Mouse (Mus musculus) right cerebral cortex, postnatal 25 days (tissue): Measurements from ENCODE around the gene Ptcd1.
"Not testable (repeated sequence)": the region's sequence is repeated elsewhere in the genome, so short reads cannot be mapped to it uniquely, and the experiment has no call there.

ENCODE experiments used
- DNase-seq: peaks from one replicate; pipeline ENCODE4 v3.0.0; 2022

Gene Ptcd1

DNA sequence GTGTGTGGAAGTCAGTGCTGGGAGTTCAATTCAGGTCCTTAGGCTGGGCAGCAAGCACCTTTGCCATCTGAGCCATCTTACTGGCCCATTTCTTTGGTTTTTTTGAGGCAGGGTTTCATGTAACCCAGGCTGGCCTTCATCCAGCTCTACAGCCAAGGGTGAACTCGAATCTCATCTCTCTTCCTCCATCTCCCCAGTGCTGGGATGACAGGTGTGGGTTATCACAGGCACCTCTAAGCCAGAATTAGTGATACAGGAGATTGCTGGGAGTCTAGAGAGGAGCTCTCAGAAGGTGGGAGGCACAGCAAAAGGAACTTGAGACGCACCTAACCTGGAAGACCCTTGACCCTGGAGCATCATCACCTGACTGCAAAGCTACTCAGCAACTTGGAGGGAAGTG lies 53.5 kb downstream of the Ptcd1 start:
- DNase-seq: no peak

DNA sequence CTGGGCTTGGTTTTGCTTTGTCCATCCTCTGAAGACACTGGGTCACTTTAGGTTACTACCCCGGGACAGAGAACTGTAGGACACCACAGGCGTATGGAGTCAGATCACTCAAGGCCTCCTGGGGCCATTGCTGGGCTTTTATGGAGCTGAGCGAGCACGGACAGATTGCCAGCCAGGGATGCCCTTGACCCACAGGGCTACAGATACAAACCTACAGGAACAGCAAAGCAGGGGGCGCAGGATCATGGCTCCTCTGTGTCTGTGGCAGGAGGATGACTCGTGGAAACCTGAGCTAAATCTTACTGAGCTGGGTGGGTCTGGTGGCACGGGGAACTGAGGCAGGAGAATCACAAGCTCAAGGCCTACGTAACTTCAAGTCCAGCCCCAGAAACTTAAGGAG lies 54.3 kb downstream of the Ptcd1 start:
- DNase-seq: no peak

DNA sequence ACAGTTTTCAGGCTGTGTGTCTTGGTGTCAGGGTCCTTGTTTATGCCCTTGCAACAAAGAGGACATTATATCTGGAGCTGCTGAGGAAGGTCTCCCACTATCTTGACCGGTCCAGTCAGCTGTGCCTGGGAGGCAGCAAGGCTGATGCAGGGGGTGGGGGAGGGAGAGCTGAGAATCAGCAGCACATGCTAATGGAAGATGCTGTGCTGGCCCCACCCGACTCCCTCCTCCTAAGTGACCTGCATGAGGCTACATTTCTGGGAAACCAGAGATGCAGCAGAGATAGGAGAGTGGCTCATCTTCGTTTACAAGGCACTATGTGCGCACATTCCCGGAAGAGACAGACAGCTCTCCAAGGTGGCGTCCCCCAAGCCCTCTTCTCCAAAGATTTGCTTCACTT lies 56.5 kb downstream of the Ptcd1 start:
- no peak for DNase-seq

DNA sequence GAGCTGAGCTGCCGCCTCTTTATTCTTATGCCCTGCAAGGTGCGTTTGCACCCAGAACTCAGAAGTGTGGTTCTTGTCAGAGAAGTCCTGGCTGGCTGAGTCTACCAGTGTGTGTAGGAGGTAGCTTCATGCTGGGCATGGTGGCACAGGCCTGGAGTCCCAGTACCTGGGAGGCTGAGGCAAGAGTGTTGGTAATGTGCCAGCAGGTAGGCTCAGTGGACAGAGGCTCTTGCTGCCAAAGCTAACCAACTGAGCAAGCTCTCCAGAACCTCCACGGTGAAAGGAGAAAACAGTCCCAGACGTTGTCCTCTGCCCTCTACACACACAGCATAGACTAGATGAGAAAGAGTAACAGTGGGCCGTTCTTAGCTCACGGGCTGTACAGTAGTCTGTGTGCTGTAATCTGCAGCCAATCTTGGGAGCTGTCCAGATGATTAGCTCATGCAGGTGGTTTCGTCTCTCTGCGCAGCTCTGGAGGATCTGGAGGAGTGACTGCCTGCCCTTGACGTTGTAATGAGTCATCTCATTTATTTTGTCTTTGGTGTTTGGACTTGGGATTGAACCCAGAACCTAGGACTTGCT lies 61.1 kb downstream of the Ptcd1 start:
- DNase-seq: no peak

DNA sequence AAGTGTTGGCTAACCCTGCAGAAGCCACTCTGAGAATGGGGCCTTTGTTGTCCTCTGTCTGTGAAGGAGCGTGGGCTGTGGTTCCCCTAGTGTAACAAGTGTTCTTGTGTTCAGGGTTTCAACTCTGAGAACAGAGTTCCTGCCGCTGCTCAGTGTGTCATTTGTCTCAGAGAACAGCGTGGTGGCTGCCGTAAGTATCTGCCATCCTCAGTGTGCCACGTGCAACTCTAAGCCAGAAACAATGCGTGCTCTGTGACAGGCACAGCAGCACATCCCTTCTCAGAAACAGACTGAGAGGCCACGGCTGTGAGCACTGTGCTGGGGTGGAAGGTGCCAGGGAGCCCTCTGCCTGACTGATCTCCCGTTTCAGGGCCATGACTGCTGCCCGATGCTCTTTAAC lies 62.6 kb downstream of the Ptcd1 start:
- no peak for DNase-seq

DNA sequence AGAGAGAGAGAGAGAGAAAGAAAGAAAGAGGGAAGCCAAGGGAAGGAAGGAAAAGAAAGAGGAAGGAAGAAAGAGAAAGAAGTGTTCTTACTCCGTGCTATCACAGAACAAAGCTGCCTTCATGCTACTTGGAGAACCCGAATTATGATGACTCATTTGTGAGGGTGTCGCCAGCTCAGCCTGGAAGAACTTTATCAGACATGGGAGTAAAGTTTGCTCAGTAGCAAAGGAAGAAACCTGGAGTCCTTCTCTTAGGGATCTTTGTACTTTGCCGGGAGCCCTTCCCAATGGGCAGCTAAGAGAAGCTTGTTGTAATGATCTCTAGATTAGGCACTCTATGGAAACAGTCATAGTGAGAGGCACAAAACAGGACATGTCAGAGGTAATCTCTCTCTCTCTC lies 64.2 kb downstream of the Ptcd1 start:
- no peak for DNase-seq

DNA sequence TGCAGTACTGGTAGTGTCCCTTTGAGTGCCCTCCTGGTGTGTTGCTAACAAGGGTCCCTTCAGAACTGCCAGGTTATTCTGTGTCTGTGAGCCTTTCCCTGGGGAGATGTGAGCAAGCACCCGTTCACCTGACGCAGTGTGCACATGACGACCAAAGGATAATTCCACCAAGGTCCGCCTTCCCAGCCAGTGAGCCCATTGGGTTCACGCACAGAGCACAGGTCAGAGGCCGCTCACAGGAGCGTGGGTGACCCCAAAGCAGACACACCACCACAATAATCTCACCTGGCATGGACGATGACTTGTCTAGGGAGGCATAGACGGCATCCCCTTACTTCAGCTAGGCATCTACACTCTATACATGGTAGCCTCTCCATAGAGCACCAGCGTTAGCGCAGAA lies 65.5 kb downstream of the Ptcd1 start:
- not testable (repeated sequence) for DNase-seq

DNA sequence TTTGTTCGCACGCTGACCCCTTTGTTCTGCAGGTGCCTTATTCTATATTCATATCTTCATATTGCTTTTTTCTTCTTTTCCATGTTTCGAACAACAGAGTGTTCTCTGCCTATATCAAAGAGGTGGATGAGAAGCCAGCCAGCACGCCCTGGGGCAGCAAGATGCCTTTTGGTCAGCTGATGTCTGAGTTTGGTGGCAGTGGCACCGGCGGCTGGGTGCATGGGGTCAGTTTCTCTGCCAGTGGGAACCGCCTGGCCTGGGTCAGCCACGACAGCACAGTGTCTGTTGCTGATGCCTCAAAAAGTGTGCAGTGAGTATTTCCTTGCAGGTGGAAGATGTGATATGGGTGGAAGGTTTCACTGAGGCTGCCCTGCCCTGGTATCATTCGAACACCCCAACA lies 65.9 kb downstream of the Ptcd1 start:
- no peak for DNase-seq

DNA sequence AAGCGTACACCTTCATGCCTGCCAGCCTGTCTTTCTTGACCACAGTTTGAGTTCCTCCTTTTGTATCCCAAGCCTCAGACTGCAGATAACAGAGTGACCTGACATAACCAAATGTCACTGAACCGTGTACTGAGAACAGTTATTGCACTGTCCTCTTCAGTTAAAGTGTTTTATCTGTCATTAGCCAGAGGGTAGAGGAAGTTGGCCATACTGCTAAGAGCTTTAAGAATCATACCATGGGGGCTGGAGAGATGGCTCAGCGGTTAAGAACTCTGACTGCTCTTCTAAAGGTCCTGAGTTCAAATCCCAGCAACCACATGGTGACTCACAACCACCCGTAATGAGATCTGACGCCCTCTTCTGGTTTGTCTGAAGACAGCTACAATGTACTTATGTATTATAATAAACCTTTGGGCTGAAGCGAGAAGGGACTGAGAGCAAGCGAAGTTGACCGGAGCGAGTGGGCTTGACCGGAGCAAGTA lies 68.5 kb downstream of the Ptcd1 start:
- DNase-seq: no peak
